Mouse (Mus musculus) gastrocnemius, postnatal 10 days (tissue): Measurements from ENCODE around the gene Mtch2. TPM values are rescaled to one million over a fixed set of nuclear protein-coding genes. Genes with fewer than 3 reads are reported as not detected.
"Not testable (repeated sequence)": the region's sequence is repeated elsewhere in the genome, so short reads cannot be mapped to it uniquely, and the experiment has no call there.

Source experiments
- DNase-seq: peaks from one replicate; pipeline ENCODE4 v3.0.0; 2021; ENCODE audit warnings: mixed read lengths
- long read RNA-seq, 2 experiments: library from polyadenylated mRNA; stranded (forward); transcript quantifications; one replicate each; pipeline ENCODE4 v2.0.0; 2021
- total RNA-seq, 2 experiments: library from RNA; stranded (reverse); gene quantifications; 2 replicates each; pipeline ENCODE4 v1.2.3; 2021

Mtch2 gene
- total RNA-seq = 100 to 1,000 TPM; 153 to 155 TPM
- long read RNA-seq, experiment 1, transcript Mtch2-205 (13 exons, 2,596 nt) = major isoform, 140 of 166 reads
- long read RNA-seq, experiment 1, partial matches to known transcripts = 3 of 166 reads
- long read RNA-seq, experiment 1, other reads (novel, unspliced or antisense) = 21 of 166 reads
- long read RNA-seq, experiment 2, transcript Mtch2-205 (13 exons, 2,596 nt) = major isoform, 135 of 154 reads
- long read RNA-seq, experiment 2, partial matches to known transcripts = 3 of 154 reads
- long read RNA-seq, experiment 2, other reads (novel, unspliced or antisense) = 13 of 154 reads

- DNase-seq = peak; percentile 100
Observed at GRCm38 (mm10) chr2:90846955-90847680, at the start of gene Mtch2. Gene Mtch2 (plus strand): TSS chr2:90847155.

GRCm38 (mm10) chr2:90808241-90809126 is 38.5 kb upstream of the Mtch2 start:
- DNase-seq = no peak

GRCm38 (mm10) chr2:90810751-90811150 is 36.2 kb upstream of the Mtch2 start:
- no peak for DNase-seq

GRCm38 (mm10) chr2:90815266-90815665 is 31.7 kb upstream of the Mtch2 start:
- no peak for DNase-seq

DNA sequence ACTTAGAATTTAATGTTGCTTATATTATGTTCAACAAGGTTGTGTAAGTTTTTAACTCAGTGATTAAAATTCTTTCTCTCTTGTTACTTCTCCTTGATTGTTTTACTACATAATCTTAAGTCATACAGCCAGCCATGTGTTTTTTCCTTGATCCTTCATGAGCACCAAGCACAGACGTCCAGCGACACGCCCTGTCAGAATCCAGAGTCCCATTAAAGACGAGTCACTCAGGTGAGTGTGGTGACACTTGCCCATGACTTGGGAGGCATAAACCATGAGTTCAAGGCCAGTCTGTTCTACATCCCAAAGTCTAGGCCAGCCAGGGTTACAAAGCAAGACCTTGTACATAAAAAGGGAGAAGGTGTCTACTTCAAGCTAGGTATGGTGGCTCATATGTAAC is 30.8 kb upstream of the Mtch2 start:
- DNase-seq = no peak

DNA sequence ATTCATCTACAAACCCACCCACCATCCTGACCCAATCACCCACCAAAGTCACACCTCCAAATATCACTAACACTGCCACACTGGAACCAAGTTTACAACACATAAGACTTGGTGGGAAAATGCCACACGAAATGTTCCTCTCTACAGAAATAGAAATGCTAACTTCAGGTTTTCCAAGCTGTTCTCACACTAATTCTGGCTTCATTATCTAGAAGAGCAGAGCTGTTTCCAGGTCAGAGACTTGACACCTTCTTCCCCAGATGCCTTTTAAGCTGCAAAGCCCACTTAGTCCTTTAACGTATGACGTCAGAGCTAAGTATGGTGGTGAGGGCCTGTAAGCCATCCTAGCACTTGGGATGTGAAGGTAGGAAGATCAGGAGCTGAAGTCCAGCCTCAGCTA is 28.2 kb upstream of the Mtch2 start:
- DNase-seq = no peak

- DNase-seq = no peak
Observed at GRCm38 (mm10) chr2:90820894-90821293, 26.1 kb upstream of the Mtch2 start.

- DNase-seq = no peak
Observed at GRCm38 (mm10) chr2:90822978-90823377, 24.0 kb upstream of the Mtch2 start.

GRCm38 (mm10) chr2:90823781-90824180 is 23.2 kb upstream of the Mtch2 start:
- no peak for DNase-seq

- DNase-seq = not testable (repeated sequence)
Observed at GRCm38 (mm10) chr2:90824528-90824927, 22.4 kb upstream of the Mtch2 start.

- no peak for DNase-seq
Observed at GRCm38 (mm10) chr2:90825515-90826172, 21.3 kb upstream of the Mtch2 start.

GRCm38 (mm10) chr2:90828739-90829138 is 18.2 kb upstream of the Mtch2 start:
- no peak for DNase-seq

- no peak for DNase-seq
Observed at GRCm38 (mm10) chr2:90833502-90833901, 13.5 kb upstream of the Mtch2 start.

GRCm38 (mm10) chr2:90838621-90839020 is 8.3 kb upstream of the Mtch2 start:
- DNase-seq = no peak

DNA sequence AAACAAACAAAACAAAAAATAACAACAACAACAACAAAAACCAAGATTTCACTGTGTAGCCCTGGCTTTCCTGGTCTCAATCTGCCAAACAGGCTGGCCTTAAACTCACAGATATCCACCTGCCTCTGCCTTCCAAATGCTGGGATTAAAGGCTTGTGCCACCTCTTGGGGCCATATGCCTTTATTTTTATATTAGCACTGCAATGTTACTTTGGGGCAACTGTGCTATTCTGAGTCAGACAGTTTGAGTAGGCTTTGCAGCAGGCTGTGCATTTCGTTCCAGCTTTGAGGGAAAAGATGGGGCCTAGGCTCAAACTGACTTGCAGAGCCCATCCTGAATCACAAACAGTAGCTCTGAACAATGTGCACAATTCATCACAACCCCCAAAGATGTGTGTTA is 3.3 kb upstream of the Mtch2 start:
- no peak for DNase-seq

DNA sequence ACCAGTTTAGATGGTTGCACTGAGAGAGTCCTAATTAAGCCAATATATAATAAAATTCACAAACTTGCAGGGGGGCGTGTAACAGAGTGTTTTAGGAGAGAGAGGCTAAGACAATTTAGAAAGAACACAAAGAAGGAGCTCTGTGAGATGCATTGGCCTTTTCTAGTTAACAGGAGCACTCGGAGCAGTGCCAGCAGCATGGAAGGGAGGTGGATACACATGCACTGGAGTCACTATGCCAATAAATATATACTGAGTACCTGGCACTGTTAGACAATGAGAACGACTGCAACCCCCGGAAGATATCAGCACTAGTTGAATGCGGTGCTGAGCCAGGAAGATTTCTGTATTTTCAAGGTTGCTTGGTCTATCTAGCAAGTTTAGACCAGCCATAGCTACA is 2.7 kb upstream of the Mtch2 start:
- no peak for DNase-seq

DNA sequence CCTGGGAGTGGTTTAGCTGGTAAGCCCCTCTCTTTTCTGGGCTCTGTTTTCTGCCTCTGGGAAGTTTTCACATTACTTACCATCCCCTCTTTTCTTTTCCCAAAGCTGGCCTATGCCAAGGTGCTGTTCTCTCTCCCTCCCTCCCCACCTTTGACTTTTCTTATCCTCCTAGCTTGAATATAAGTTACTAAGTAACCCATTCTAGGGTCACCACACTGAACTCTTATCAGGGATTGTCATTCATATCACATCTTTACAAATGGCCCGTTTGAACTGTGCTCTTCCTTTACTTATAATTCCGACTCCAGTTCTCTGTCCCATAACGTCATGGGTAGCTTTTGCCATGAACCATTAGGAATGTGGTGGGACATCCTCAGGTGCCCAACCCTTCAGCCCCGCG is 1.7 kb upstream of the Mtch2 start:
- DNase-seq = no peak

DNA sequence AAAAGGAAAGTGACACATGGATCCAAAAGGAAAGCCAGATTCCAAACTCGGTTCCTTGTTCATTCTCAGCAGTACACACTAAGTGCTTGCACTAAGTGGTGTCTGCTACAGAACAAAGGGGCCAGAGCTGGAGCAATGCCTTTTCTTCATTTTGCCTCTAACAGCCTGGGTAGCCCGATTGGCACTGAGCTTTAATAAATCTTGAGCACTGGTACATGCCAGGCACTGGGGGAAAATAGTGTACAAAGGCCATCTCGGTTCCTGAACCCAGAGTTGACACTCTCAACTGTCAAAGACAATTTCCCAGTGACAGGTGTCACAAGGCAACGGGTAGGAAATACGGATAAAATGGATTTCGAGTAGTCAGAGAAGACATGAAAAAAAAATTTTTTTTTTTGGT is 784 bp upstream of the Mtch2 start:
- DNase-seq = no peak

DNA sequence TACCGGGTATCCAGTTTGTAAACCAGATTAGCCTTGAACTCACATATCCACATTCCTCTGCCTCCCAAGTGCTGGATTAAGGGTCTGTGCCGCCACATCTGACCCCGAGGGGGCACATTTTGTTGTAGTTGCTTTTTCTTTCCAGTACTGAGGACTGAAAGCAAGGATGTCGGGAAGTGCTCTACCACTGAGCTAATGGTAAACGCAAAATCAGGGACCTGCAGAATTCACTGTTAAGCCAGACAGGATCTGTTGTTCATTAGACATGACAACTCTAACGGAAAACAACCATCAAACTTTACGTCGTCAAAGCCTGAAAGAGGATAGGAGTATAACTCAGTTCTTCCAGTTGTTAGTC is 379 bp upstream of the Mtch2 start:
- no peak for DNase-seq

DNA sequence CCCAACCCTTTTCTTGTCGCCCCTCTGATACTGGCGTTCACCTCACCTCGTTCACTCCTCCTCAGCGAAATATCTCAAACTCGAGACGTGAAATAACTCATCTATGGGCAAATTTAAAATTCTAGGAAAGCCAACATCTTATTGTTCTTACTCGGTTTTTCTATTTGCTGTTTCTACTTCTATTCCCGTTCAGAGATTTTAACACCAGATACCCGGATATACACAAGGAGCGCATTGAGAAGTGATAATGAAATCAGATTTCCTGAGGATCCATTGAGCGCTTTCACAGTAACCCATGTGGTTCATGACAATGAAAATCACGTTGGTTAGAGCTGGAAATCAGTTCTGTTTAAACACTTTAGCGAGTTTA is 711 bp downstream of the Mtch2 start:
- no peak for DNase-seq

DNA sequence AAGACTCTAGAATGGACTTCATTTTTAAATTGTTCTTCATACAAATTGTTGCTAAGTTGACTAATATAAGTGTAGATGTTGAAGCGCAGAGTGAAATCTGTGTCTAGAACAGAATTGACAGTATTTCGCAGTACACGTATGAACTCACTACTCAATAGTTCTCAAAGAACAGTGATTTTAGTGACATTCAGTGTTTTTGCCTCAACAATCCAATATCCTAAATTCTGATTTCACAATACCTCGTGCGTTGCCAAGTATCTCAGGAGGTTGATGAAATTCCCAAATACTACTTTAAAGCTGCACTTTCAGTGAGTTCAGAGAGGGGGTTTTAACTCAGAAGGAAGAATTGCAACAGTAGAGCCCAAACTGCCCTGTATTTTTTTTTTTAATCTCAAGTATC is 1.4 kb downstream of the Mtch2 start:
- no peak for DNase-seq

- no peak for DNase-seq
Observed at GRCm38 (mm10) chr2:90850401-90850800, 3.4 kb downstream of the Mtch2 start.

DNA sequence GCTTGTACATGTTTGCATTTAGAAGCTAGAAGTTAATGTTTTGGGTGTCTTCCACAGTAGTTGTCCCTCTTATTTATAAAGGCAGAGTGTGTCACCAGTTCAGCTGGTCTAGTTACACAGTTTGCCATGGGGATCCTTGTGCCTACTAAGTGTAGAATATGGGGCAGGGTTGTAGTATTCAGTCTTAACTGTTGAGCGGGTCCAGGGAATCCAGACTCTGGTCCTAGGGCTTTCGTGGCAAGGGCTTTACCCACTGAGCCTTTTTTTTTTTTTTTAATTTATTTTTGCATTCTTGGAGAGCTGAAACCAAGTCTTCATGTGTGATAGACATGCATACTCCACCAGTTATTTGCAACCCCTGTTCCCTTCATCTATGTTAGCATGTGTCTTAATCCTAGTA is 14.5 kb downstream of the Mtch2 start:
- DNase-seq = no peak
